Mouse (Mus musculus): Measurements from ENCODE around the gene Psmd12.

Psmd12 gene

DNA sequence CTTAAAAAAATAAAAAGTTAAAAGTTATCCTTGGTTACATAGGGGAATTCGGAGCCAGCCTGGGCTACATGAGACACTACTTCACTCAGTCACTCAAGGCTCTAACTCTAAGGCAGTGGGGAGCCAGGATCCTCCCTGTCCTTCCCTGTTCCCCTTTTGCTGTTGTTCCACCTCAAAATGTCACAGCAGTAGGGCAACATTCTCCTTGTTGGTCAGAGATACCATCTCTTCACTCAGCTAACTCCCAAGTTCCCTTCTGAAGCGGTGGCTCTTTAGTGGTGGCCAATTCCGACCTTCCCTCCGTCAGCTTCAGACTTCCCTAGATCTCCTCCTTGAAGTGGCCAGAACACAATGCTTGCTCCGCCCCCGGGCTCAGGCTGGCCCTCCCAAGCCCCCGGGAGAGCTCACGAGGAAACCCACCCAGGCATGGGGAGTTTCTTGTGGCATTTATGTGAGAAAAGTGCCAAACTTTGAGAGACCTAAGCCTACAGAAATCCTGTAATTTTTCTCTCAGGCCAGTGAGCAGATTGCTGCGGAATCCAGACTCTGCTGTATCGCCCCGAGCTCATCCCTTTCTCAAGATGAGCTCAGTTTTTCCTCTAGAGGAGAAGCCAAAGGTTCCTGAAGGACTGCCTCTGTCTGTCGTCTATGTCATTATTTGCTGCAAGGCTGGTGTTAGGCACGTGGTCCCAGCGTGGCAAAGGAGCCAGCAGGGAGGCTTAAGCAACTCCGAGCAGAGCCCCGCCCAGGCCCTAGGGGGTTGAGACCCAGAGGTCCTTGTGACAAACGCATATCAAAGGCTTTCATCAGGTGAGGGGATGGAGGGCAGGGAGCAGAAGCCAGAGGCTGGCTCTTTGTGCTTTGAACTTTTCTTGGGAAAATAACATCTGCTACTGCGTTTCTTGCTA lies 31.3 kb downstream of the Psmd12 start:
- DNase-seq (ENCODE audit: low spot score in 2 of 2), result no peak

DNA sequence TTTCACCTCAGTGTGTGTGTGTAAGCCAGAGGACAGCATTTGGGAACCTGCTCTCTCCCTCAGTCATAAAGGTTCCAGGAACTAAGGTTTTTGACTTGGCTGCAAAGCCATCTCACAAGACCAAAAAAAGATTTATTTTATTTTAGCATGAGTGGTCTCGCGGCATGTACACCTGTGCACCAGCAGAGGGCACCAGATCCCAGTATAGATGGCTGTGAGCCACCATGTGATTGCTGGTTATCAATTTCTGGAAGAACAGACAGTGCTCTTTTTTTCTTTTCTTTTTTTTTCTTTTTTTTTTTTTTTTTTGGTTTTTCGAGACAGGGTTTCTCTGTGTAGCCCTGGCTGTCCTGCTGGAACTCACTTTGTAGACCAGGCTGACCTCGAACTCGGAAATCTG lies 32.7 kb downstream of the Psmd12 start:
- peak; percentile 44 to 66 for DNase-seq (ENCODE audit: low spot score in 2 of 2)

DNA sequence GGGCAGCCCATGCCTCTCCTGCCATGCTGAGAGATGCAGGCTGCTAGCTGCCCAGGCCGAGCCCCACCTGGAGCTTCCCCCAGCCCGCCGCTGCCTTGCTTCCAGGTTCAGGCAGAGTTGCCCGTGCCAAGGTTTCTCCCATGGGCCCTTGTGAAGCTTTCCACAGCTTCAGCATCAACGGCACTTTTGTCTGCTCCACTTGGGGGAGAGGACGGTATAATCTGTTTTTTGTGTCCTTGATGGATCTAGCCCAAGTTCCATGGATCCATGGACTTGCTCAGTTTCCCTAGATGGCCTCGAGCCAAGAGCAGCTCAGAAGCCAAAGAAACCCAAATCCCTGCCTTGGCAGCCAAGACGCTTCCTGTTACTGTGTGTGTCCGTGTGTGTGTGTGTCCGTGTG lies 33.8 kb downstream of the Psmd12 start:
- no peak for DNase-seq (ENCODE audit: low spot score in 2 of 2)

DNA sequence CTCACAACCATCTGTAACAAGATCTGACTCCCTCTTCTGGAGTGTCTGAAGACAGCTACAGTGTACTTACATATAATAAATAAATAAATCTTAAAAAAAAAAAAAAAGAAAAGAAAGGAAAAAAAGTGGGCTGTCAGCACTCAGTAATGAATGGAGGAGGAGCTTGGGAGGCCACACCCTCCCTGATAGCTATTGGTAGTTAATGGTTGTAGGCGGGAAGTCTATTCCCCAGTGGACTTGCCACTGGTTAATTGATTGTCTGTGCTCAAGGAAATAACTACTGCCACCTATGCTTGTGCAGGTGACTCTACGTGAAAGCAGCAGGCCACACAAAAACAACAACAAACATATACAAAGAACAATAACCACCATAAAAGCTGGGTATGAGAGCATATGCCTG lies 37.1 kb downstream of the Psmd12 start:
- no peak for DNase-seq (ENCODE audit: low spot score in 2 of 2)

DNA sequence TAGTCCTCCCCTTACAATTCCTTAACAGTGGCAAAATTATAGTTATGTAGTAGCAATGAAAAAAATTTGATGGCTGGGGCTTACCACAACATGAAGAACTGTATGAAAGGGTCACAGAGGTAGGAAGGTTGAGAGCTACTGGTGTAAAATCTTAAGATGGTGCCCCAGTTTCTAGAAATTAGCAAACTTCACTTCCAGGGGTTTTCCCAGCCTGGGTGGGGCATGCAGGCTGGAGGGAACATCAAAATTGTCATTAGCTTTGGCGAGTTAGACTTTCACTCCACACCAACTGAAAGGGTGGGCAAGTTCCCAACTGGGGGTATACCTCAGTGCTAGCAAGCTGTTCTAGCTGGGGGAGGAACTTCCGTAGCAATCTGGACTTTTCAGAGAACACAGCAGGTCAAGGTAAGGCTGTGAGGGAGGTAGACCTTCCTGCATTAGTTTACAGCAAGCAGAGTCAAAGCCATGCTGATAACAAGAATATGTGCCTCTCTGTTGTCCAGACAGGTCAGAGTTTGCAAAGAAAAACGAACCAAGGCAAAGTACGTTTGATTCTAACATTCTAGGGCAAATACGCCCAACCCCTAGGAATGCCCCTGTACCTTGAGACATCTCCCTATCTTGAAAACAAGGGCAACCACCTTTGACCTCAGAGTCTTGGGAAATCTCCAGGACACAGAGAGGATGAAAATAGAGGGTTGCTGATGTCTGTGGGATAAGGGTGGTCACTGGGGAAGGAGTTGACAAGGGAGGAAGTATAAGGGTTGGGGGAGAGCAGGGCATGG lies 39.6 kb downstream of the Psmd12 start:
- DNase-seq (ENCODE audit: low spot score in 2 of 2), result no peak

DNA sequence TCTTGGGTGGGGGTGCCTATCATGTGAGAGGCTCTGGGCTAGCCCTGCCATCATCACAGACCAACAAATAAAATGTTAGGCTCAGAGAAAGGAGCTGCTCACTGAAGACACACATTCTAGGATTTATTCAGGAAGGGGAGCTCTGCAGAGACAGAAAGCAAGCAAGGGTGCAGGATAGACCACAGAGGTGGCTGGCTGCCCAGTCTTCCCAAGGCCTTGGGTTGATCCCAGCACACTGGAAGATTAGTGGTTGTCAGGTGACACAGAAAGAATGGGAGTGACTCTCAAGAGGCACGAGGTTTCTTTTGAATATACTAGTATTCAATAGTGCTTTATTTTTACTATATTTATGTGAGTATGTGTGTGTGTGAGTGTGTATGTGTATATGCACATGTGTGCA lies 41.9 kb downstream of the Psmd12 start:
- no peak for DNase-seq (ENCODE audit: low spot score in 2 of 2)

DNA sequence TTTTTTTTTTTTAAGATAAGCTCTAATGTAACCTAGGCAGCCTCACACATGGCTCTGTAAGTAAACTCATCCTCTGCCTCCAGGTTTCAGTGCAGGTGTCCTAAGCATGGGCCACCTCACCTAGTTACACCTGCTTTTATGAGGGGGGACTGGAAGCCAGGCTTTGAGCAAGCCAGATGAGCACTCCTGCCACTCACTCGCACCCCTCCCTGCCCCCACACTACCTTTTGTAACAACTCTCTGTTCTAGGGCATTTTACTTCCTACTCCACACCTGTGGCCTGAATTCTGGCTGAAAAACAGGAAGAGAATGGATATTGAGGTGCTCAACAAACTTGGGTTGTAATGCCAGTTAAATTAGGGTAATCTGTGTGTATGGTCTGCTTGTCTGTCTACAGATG lies 45.7 kb downstream of the Psmd12 start:
- no peak for DNase-seq (ENCODE audit: low spot score in 2 of 2)

DNA sequence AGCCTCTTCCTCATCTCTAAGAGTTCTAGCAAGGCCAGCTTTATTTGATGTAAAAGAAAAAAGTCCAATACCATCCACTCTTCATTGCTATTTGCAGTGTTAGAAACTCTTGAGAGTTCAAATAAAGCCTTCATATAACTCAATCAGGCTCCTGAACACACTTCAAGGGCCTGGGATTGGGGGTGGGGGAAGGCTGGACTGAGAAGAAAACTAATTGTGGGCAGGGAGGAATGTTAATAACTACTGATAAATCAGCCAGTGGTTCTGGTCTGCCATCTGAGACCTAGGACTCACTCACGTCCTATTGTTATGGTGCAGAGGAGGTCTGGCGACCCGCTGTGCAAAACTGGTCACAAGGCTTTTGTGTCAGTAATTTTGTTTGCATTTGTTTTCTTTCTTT lies 48.3 kb downstream of the Psmd12 start:
- no peak for DNase-seq (ENCODE audit: low spot score in 2 of 2)

DNA sequence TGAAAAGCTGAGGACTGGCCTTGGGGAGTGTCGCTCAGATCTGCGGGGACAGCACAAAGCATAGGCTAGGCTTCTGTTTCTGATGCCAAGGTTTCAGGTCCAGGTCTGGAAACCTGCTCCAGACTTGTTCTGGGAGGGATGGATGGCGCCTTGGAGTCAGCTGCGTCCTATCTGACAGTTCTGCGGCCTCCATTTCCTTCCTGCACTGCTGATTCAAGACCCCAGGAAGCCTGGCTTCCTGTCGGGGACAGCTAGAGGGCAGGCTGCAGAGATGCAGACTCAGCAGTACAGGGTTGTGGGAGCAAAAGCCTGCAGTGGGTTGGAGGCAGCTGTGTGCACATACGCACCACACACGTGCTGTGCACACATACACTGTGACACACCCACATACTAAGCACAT lies 50.0 kb downstream of the Psmd12 start:
- peak; percentile 14 to 21 for DNase-seq (ENCODE audit: low spot score in 2 of 2)

DNA sequence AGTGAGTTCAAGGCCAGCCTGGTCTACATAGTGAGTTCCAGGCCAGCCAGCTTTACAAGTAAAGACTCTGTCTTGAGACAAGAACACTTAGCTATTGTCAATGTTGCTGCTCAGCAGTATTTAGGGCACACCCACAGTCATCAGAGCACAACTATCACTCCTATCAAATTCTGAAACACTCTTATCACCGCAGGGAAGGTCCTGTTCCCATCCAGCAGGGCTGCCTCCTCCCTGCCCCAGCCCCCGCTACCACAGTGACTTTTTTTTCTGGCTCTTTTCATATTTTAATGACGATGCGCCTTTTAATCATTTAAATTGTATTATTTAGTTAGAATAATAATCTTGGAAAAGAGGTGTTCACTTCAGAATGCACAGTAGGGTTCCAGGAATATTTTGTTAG lies 52.2 kb downstream of the Psmd12 start:
- DNase-seq (ENCODE audit: low spot score in 2 of 2), result no peak

DNA sequence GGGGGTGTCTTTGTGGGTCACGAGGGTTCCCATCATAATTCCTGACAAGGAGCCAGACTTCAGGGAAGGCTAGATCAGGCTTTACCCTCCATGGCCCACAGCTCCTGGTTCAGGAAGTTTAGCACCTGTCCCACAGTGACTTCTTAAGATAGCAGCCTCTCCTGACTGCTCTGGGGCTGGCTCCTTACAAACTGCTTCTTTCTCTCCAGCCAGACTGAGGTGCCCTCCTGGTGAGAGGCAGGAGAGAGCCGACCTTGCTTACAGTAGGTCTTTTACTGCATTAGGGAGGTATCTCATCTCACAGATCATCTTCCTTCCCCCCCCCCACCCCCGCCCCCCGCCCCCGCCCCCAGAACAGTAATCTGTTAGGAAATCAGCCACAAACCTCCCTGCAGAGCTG lies 53.0 kb downstream of the Psmd12 start:
- no peak for DNase-seq (ENCODE audit: low spot score in 2 of 2)

DNA sequence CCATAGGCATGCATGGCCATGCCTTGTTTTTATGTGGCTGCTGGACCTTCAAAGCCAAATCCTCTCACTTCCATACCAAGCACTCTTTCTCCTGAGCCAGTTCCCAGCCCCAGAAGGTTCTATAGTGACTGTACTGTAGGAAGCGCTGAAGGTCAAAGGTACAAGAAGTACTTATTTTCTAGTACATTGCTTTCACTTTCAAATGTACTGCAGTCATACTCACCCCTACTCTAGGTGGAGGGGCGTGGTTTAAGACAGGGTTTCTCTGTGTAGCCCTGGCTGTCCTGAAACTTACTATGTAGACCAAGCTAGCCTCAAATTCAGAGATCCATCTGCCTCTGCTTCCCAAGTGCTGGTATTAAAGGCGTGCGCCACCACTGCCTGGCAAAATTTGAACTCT lies 59.7 kb downstream of the Psmd12 start:
- DNase-seq (ENCODE audit: low spot score in 2 of 2), result no peak

DNA sequence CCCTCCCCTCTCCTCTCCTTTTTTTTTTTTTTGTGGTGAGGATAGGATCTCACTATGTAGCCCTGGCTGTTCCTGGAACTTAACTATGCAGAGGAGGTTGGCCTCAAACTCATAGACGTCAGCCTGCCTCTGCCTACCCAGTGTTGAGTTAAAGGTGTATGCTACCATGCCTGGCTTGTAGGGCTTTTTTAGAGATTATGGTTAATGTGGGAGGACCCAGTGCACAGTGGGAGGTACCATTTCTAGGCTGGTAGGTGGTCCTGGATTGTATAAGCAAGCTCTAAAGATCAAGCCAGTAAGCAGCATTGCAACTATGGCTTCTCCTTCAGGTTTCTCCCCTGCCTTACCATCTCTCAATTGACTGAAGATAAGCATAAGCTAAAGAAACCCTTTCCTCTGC lies 61.1 kb downstream of the Psmd12 start:
- no peak for DNase-seq (ENCODE audit: low spot score in 2 of 2)

DNA sequence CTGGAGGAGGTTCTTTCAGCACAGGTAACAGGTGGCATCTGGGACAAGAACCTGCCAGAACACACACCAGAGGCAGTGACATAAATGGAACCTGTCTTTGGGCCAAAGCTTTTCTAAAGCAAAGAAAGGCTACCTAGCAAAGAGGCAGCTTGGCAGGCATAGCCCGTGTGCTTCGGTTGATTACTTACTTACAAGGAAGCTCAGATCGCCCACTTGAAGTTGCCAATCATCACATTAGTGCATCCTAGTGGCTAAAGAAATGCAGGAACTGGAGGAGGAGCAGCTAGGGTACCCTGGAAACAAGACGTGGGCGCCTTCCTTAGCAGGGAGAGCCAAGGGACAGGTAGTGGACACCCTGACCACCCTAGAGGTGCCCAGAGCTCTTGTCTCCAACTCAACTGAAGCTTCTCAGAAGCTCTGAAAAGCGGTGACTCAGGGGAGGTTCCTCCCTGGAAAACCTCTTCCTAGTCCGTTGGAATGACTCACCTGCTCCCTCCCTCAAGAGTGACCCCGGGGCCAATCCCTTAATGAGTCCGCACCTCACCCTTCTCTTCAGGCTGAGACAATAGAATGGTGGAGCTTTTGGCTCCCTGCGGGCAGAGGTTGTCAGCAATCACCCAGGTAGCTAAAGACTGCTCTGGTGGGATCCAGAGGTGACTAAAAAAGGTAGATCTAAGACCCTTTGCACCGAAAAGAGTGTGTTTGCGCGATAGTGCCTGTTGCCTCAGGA lies 66.6 kb downstream of the Psmd12 start:
- DNase-seq (ENCODE audit: low spot score in 2 of 2), result no peak

DNA sequence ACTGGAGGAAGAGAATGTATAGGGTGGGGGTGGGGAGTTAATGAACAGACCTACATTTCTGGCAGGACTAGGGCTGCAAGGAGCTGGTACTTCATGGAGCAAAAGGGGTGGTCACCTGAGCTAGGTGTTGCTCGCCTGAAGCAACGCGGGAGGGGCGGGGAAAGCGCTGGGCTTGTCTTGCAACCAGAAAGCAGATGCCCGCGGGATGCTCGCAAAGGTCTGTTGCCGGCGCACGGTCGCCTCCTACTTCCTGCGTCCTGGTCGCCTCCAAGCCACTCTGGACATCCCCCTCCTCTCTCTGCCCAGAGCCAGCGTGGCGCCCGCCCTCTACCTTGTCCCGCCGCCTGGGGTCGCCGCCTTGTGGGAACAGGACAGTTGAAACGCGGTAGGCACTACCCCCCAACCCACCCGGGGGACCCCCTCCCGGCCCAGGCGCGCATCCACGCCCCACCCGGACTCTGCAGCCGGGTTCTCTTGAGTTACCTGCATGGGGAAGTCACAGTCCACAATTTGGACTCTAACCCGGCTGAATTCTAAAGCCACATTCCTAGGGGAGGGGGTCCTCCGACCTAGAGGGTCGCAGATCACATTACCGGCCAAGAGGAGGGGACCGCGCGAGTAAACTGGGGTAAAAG lies 67.5 kb downstream of the Psmd12 start:
- DNase-seq (ENCODE audit: low spot score in 2 of 2), result peak; percentile 20 to 29

DNA sequence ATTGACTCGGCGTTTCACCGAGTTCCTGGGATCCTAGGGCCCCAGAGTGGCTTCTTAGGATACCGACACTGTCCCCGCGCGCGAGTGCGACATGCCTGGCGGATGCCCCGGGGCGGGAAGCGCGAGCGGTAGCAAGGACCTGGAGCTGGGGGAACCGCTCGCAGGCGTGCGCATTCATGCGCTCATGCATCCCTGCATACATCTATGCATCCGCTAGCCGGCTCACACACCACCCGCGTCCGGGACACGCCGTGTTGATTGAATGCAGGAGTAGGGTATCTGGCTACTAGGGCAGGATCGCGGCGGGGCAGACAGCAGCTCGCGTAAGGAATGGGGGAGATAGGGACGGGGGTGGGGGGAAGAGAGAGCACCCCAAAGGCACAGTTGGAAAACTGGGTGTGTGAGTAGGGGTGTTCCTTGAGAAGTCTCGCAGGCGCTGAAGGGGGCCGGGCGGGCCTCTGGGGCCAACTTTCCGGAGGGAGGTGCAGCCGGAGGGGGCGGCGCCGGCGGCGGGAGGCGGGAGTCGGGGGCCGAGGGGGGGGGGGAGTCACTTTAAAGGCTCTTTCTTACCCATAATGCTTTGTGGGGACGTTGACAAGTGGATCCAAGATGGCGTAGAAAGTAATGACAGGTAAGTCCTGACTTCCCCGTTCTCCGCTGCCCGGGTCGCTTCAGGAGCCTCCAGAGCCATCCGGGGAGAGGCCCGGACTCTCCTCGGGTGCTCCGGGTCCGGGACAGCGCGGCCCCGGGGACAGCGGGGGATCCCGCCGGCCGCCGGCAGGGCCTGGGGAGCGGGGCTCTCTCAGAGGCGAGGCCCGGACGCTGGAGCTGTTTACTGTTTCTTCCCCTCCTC lies 68.3 kb downstream of the Psmd12 start, which contains the start of gene Helz:
Gene Helz (plus strand): TSS at position 580 of the 853 bp plus-strand sequence.
- DNase-seq (ENCODE audit: low spot score in 2 of 2), result peak; percentile 53 to 57

DNA sequence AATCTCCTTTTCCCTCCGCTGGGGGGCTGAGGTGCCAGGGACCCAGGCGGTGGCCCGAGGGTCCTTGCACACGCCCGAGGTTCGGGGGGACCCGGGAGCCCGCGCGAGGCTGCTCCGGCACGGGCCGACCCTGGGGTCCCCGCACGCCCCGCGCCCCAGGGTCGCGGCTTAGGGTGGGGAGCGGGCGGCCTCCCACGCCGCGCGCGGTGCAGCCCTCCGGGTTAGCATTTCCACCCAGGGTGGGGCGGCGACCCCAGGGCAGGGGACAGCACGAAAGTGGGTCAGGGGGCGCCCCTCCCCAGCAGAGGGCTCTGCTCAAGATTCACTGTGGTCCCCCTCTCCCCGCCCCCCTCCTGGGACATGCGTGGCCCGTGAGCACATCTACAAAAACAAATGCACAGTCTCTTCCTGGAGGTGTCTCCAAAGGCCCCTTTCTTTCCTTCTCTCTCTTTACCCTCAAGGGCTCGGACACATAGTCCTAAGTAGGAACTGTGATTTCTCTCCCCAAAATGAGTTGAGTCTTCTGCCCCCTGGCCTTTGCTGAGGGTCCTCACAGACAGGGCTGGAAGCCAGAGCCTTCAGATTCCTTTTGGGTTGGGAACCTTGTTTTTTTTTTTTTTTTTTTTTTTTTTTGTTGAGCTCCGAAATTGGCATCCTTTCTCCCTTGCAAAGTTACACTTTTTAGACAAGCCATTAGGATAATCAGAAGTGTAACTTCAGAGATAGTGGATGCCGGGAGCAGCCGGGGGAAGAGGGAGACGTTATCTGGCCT lies 69.1 kb downstream of the Psmd12 start:
- peak in 1 of 2 experiments; percentile 10 for DNase-seq (ENCODE audit: low spot score in 2 of 2)

Data from natural killer cell, adult 2 months (primary cell).